Mouse (Mus musculus) embryonic facial prominence, embryonic 13.5 days (tissue): Measurements from ENCODE around the gene Cd96. TPM values are rescaled to one million over a fixed set of nuclear protein-coding genes. Genes with fewer than 3 reads are reported as not detected.

Experiments
- ATAC-seq: fragments of 200-750 bp; cut with Nextera tagmentation; 2 replicates; pipeline ENCODE4 v1.8.0; 2017; ENCODE audit warnings: low read depth; ENCODE audit not compliant: insufficient number of reproducible peaks, insufficient read depth, low FRiP score, low TSS enrichment
- H3K27ac ChIP-seq: fragments of 300-500 bp; sonication (generic); 2 replicates; pipeline ENCODE4 v1.5.1; 2015; ENCODE audit warnings: moderate library complexity, mild to moderate bottlenecking, inconsistent platforms
- H3K27me3 ChIP-seq: fragments of 300-500 bp; sonication (generic); 2 replicates; pipeline ENCODE4 v1.6.1; 2015; ENCODE audit warnings: mild to moderate bottlenecking, inconsistent platforms
- H3K36me3 ChIP-seq: fragments of 300-500 bp; sonication (generic); 2 replicates; pipeline ENCODE4 v1.6.1; 2015; ENCODE audit warnings: mild to moderate bottlenecking, inconsistent platforms
- H3K4me1 ChIP-seq: fragments of 300-500 bp; sonication (generic); 2 replicates; pipeline ENCODE4 v1.6.1; 2015; ENCODE audit warnings: inconsistent platforms
- H3K4me2 ChIP-seq: fragments of 300-500 bp; sonication (generic); 2 replicates; pipeline ENCODE4 v1.6.1; 2015; ENCODE audit warnings: moderate library complexity, mild to moderate bottlenecking, inconsistent platforms
- H3K4me3 ChIP-seq: fragments of 300-500 bp; sonication (generic); 2 replicates; pipeline ENCODE4 v1.5.1; 2015; ENCODE audit warnings: mild to moderate bottlenecking, inconsistent platforms
- H3K9ac ChIP-seq: fragments of 300-500 bp; sonication (generic); 2 replicates; pipeline ENCODE4 v1.6.1; 2015; ENCODE audit warnings: mild to moderate bottlenecking, inconsistent platforms
- H3K9me3 ChIP-seq: fragments of 300-500 bp; sonication (generic); 2 replicates; pipeline ENCODE4 v1.6.1; 2016; ENCODE audit warnings: inconsistent platforms
- WGBS: fragments of 180-500 bp; shearing (Covaris S2); methylation state at CpG from one replicate; pipeline ENCODE4 v1.1.7; 2015; ENCODE audit warnings: mixed read lengths; 5-methylcytosine and 5-hydroxymethylcytosine counted together
- polyA plus RNA-seq: library from polyadenylated mRNA; unstranded; fragments of >200 nt; fragmentation: Nextera tagmentation; extraction: Ambion mirVana; gene quantifications from 2 replicates; pipeline ENCODE4 v1.2.1, GENCODE M21; 2015

Cd96 gene
- polyA plus RNA-seq, 1 experiment from 2014 or later, result not detected

DNA sequence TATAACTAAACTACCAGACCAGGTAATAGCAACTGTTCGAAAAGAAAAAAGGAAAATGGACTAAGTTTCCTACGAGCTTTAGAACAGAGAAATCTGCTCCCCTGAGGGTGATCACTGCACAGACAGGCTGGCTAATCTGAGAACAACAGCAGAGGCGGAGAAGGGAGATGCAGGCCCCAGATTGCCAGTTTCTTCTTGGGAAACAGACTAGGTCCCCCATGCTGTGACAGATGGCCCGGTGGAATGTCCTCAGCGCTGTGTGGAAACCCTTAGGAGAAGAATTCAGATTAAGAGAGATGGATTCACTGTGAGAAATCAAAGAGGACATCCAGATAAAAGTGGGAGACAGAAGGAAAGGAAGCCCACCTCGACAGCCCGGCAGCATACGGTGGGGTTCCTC, 10.5 kb downstream of the Cd96 start:
- H3K4me2 ChIP-seq, result no peak overlapping the region
- H3K27me3 ChIP-seq, result no peaks in the 10 kb centered on the region
- no peaks in the 10 kb centered on the region for H3K4me1 ChIP-seq
- no peak overlapping the region for H3K27ac ChIP-seq
- no peaks in the 10 kb centered on the region for H3K9me3 ChIP-seq
- no peaks in the 10 kb centered on the region for H3K36me3 ChIP-seq
- H3K4me3 ChIP-seq, result no peak overlapping the region
- ATAC-seq, result no peak
- 56% methylated on average over 8 of the region's 8 CpGs for WGBS
- no peak overlapping the region for H3K9ac ChIP-seq

GRCm38 (mm10) chr16:46107431-46107830, 12.6 kb downstream of the Cd96 start:
- H3K9me3 ChIP-seq, result no peaks in the 10 kb centered on the region
- H3K27me3 ChIP-seq, result no peaks in the 10 kb centered on the region
- H3K4me2 ChIP-seq, result no peak overlapping the region
- no peak overlapping the region for H3K9ac ChIP-seq
- 71% methylated on average over 4 of the region's 4 CpGs for WGBS
- H3K4me3 ChIP-seq, result no peak overlapping the region
- H3K27ac ChIP-seq, result no peak overlapping the region
- H3K36me3 ChIP-seq, result no peaks in the 10 kb centered on the region
- no peaks in the 10 kb centered on the region for H3K4me1 ChIP-seq
- no peak for ATAC-seq

DNA sequence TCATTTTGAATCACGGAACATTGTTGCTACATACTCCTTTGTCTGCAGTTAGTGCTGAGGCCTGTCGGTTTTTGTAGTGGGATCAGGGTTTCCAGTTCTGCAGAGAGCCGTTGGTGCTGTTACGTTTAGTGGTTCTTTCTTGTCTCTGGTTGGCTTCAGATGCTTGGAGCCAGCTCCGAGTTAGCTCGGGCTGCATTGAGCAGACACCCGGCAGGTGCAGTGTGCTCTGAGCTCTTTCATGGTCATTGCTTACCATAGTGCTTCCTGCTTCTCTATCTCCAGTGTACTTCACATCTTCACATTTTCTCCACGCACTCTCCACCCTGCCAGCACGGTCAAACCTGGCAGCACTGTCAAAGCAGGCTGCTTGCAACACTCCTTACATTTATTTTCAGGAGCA, 15.6 kb downstream of the Cd96 start:
- ATAC-seq, result no peak
- WGBS, result 82% methylated on average over 9 of the region's 9 CpGs

GRCm38 (mm10) chr16:46101748-46102147, 18.3 kb downstream of the Cd96 start:
- Histone ChIP-seq H3K4me3 (no peak overlapping the region), H3K27me3 (no peaks in the 10 kb centered on the region), H3K4me2 (no peak overlapping the region), H3K36me3 (no peaks in the 10 kb centered on the region), H3K4me1 (no peaks in the 10 kb centered on the region), H3K9ac (no peak overlapping the region), H3K27ac (no peak overlapping the region), H3K9me3 (no peaks in the 10 kb centered on the region)
- WGBS, result 38% methylated on average over 2 of the region's 2 CpGs
- no peak for ATAC-seq

More for the DNA sequence above, 15.6 kb downstream of the Cd96 start:
- no peak overlapping the region for H3K9ac ChIP-seq
- H3K4me1 ChIP-seq, result no peaks in the 10 kb centered on the region
- no peaks in the 10 kb centered on the region for H3K27me3 ChIP-seq
- no peak overlapping the region for H3K4me3 ChIP-seq
- H3K36me3 ChIP-seq, result no peaks in the 10 kb centered on the region
- no peak overlapping the region for H3K27ac ChIP-seq
- H3K9me3 ChIP-seq, result no peaks in the 10 kb centered on the region
- H3K4me2 ChIP-seq, result no peak overlapping the region

GRCm38 (mm10) chr16:46100286-46100685, 19.8 kb downstream of the Cd96 start:
- Histone ChIP-seq H3K27me3 (no peaks in the 10 kb centered on the region), H3K4me1 (no peaks in the 10 kb centered on the region), H3K4me2 (no peak overlapping the region), H3K27ac (no peak overlapping the region), H3K4me3 (no peak overlapping the region), H3K9me3 (no peaks in the 10 kb centered on the region), H3K36me3 (no peaks in the 10 kb centered on the region), H3K9ac (no peak overlapping the region)
- 38% methylated on average over 2 of the region's 2 CpGs for WGBS
- no peak for ATAC-seq

DNA sequence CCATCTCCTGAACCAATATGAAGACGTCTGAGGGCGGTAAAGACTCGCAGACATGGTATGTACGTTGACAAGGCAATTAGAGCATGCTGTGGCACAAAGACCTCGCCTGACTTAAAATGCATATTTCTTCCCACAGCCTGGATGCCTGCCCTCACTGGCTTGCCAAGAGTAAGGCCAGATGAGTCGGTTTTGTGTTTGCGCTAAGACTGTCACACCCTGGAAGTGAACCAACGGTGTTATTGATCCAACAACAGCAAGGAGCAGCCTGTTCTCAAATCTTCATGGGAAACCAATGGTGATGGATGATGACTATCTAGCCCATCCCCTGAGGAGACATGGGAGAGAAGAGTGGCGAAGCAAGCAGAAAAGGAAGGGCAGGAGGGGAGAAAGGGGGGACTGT, 22.6 kb downstream of the Cd96 start:
- Histone ChIP-seq H3K9ac (no peak overlapping the region), H3K4me1 (0 out of 2 replicates have a peak, but pooled peaks cover 10% of the 10 kb centered on the region), H3K4me3 (no peak overlapping the region), H3K36me3 (no peaks in the 10 kb centered on the region), H3K27ac (no peak overlapping the region), H3K9me3 (no peaks in the 10 kb centered on the region), H3K4me2 (no peak overlapping the region), H3K27me3 (no peaks in the 10 kb centered on the region)
- ATAC-seq, result no peak
- WGBS, result 60% methylated on average over 9 of the region's 9 CpGs

DNA sequence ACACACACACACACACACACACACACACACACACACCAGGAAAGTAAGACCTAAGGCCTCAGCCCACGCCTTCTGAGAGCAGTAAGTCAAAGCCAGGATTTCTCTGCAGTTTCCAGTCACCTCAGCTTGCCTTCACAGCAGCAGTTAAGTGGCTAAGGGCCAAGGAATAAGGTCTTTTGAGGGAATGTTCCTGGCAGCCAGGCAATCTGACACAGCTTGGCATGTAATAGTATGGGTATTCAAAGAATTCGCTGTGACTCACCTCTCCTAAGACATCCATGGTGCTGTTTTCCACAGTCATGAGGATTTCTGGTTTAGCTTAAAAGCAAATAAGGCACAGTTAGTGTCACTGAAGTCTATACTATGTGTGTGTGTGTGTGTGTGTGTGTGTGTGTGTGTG, 25.6 kb downstream of the Cd96 start:
- H3K4me3 ChIP-seq, result no peak overlapping the region
- no peak overlapping the region; the same call in 1 of the 2 replicates for H3K27ac ChIP-seq
- H3K27me3 ChIP-seq, result no peaks in the 10 kb centered on the region
- 0 out of 2 replicates have a peak, but pooled peaks cover 10% of the 10 kb centered on the region for H3K4me1 ChIP-seq
- no peak overlapping the region for H3K4me2 ChIP-seq
- H3K9ac ChIP-seq, result no peak overlapping the region
- H3K9me3 ChIP-seq, result no peaks in the 10 kb centered on the region
- no peaks in the 10 kb centered on the region for H3K36me3 ChIP-seq
- WGBS, result 58% methylated on average over 2 of the region's 2 CpGs
- no peak for ATAC-seq

DNA sequence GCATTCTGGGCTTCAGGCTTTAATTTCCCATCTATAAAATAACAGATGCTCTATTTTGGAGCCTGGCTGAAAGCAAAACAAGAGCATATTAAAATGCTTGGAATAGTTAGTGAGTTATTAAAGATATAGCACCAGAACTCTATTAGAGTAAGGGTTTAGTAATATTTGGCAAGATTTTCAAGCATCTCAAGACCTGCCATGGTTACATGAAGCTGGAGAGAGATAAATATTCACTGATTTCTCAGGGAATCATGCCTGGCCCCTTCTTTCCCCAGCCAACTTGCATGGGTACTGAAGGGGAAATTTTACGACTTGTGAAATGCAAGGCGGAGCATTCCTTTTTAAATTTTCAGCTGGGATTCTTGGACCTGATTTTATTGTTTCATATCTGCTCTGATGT, 27.1 kb downstream of the Cd96 start:
- 0 out of 2 replicates have a peak, but pooled peaks cover 10% of the 10 kb centered on the region for H3K4me1 ChIP-seq
- no peak overlapping the region for H3K9ac ChIP-seq
- no peaks in the 10 kb centered on the region for H3K36me3 ChIP-seq
- no peaks in the 10 kb centered on the region for H3K27me3 ChIP-seq
- WGBS, result 90% methylated on average over 2 of the region's 2 CpGs
- H3K27ac ChIP-seq, result no peak overlapping the region
- no peaks in the 10 kb centered on the region for H3K9me3 ChIP-seq
- ATAC-seq, result no peak
- H3K4me3 ChIP-seq, result no peak overlapping the region
- no peak overlapping the region for H3K4me2 ChIP-seq

- no peak overlapping the region for H3K4me3 ChIP-seq
- no peaks in the 10 kb centered on the region for H3K36me3 ChIP-seq
- H3K9me3 ChIP-seq, result no peaks in the 10 kb centered on the region
- no peak overlapping the region for H3K9ac ChIP-seq
- H3K4me1 ChIP-seq, result no peaks in the 10 kb centered on the region
- 70% methylated on average over 5 of the region's 5 CpGs for WGBS
- H3K4me2 ChIP-seq, result no peak overlapping the region
- no peak for ATAC-seq
- no peaks in the 10 kb centered on the region for H3K27me3 ChIP-seq
- no peak overlapping the region for H3K27ac ChIP-seq
Measured at GRCm38 (mm10) chr16:46086874-46087473, 33.1 kb downstream of the Cd96 start.

GRCm38 (mm10) chr16:46068000-46068399, 52.1 kb downstream of the Cd96 start:
- H3K4me1 ChIP-seq, result no peaks in the 10 kb centered on the region
- H3K4me3 ChIP-seq, result no peak overlapping the region
- 89% methylated on average over 3 of the region's 3 CpGs for WGBS
- no peaks in the 10 kb centered on the region for H3K9me3 ChIP-seq
- H3K4me2 ChIP-seq, result no peak overlapping the region
- no peak overlapping the region for H3K9ac ChIP-seq
- no peaks in the 10 kb centered on the region for H3K27me3 ChIP-seq
- no peak overlapping the region for H3K27ac ChIP-seq
- no peak for ATAC-seq
- H3K36me3 ChIP-seq, result no peaks in the 10 kb centered on the region

GRCm38 (mm10) chr16:46063278-46063677, 56.8 kb downstream of the Cd96 start:
- ATAC-seq, result no peak
- no peaks in the 10 kb centered on the region for H3K4me1 ChIP-seq
- no peak overlapping the region for H3K27ac ChIP-seq
- H3K9ac ChIP-seq, result no peak overlapping the region
- H3K36me3 ChIP-seq, result no peaks in the 10 kb centered on the region
- H3K4me2 ChIP-seq, result no peak overlapping the region
- H3K9me3 ChIP-seq, result no peaks in the 10 kb centered on the region
- no peaks in the 10 kb centered on the region for H3K27me3 ChIP-seq
- WGBS, result 78% methylated on average over 5 of the region's 5 CpGs
- H3K4me3 ChIP-seq, result no peak overlapping the region

DNA sequence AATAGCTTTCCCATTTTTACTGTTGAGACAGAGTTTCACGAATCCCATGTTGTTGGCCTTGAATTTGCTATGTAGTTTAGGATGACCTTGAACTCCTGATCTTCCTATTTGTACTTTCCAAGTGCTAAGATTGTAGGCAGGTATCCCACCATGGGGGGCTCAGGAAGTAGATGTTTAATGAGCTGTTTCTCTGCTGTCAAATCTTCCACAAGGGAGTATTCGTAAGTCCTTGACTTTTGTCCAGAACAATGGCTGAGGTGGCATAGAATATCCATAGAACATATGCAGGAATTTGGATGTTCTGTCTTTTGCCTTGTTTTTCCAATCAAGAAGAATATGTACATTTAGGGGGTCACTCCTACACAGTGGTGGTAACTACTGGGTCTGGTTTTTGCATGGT, 73.1 kb downstream of the Cd96 start:
- Histone ChIP-seq H3K27ac (no peak overlapping the region), H3K9ac (no peak overlapping the region), H3K36me3 (no peaks in the 10 kb centered on the region), H3K4me3 (no peak overlapping the region), H3K27me3 (no peaks in the 10 kb centered on the region), H3K9me3 (no peaks in the 10 kb centered on the region), H3K4me1 (no peaks in the 10 kb centered on the region), H3K4me2 (no peak overlapping the region)
- 83% methylated on average over 2 of the region's 2 CpGs for WGBS
- ATAC-seq, result no peak
